23 mouse cellular contexts compared by ENCODE assay signal in the genomic region with DNA sequence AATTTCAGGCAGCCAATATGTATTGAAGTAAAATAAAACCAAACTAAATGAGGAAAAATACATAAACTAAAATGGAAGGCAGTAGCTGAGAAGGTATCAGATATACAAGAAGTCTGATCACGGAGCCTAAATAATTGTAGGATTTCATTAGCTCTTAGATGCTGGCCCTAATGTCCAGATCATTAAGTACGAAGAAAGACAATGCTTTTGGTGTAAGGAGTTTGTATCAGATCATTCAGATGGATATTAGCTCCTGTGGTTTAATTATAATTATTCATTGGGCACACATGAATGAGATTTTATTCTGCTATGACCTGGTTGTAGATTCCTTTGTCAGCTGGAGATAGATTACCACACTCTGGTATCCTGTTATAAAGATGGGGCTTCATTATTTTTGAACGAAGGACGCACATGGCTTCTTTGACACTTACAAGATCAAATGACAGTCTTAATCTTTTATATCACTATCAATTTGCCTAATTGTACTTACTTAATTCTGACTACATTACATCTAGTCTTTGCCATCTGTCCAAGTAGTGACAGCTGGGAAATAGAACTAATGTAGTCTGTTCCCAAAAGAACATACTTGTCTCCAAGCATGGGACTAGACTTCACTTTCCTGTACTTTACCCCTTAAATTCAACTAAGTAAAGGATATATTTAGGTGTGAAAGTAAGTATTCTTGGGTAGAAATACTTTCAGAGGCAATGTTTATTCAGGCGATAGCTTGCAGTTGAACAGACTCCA.
DNase-seq lines count a peak whose midpoint lies in the region; ATAC-seq lines count a peak whose summit lies in the region.
"Had no signal": no experiment of that assay in that cellular context is flagged by ENCODE, and none has a peak within 500 bp of the region (broad histone marks: within the 10 kb centered on the region; RNA-seq: fewer than 3 reads in every experiment).

No protein-coding gene starts in this region.

- no peaks in the 10 kb centered on the region for H3K27me3 ChIP-seq in forebrain, embryonic 11.5 days (ENCODE audit: control insufficient read depth, insufficient read depth, low read length)
- H3K27me3 ChIP-seq in forebrain, embryonic 10.5 days (ENCODE audit: poor library complexity, severe bottlenecking) = no peaks in the 10 kb centered on the region
- peaks cover 7% of the 10 kb centered on the region; the same call in 1 of the 2 replicates for H3K27me3 ChIP-seq in midbrain, embryonic 13.5 days
- H3K27me3 ChIP-seq in midbrain, embryonic 14.5 days (ENCODE audit: control insufficient read depth, insufficient read depth, low read length) = no peaks in the 10 kb centered on the region
- H3K27me3 ChIP-seq in forebrain, embryonic 15.5 days = no peaks in the 10 kb centered on the region
- H3K27me3 ChIP-seq: heart, embryonic 12.5 days; kidney, embryonic 15.5 days; limb, embryonic 15.5 days; liver, embryonic 15.5 days; neural tube, embryonic 13.5 days had no signal

- no peak overlapping the region for H3K27ac ChIP-seq in forebrain, embryonic 11.5 days (ENCODE audit: low read depth, low read length)
- no peak overlapping the region for H3K27ac ChIP-seq in forebrain, embryonic 10.5 days
- no peak overlapping the region for H3K27ac ChIP-seq in midbrain, embryonic 13.5 days
- no peak overlapping the region for H3K27ac ChIP-seq in midbrain, embryonic 14.5 days (replicated peaks; ENCODE audit: low read depth, low read length)
- H3K27ac ChIP-seq in forebrain, embryonic 15.5 days (replicated peaks) = no peak overlapping the region; the same call in 1 of the 2 replicates
- H3K27ac ChIP-seq: kidney, embryonic 15.5 days; limb, embryonic 15.5 days; liver, embryonic 15.5 days; macrophage; neural tube, embryonic 13.5 days had no signal

- no peaks in the 10 kb centered on the region for H3K36me3 ChIP-seq in forebrain, embryonic 11.5 days (ENCODE audit: control insufficient read depth, insufficient read depth, low read length)
- no peaks in the 10 kb centered on the region for H3K36me3 ChIP-seq in forebrain, embryonic 10.5 days (replicated peaks)
- H3K36me3 ChIP-seq in midbrain, embryonic 13.5 days = no peaks in the 10 kb centered on the region
- no peaks in the 10 kb centered on the region for H3K36me3 ChIP-seq in midbrain, embryonic 14.5 days (ENCODE audit: control insufficient read depth, insufficient read depth, low read length)
- H3K36me3 ChIP-seq in forebrain, embryonic 15.5 days = no peaks in the 10 kb centered on the region
- H3K36me3 ChIP-seq: heart, embryonic 12.5 days; limb, embryonic 15.5 days; liver, embryonic 15.5 days; neural tube, embryonic 13.5 days had no signal

- H3K4me3 ChIP-seq in forebrain, embryonic 11.5 days (ENCODE audit: low read depth, low read length) = no peak overlapping the region
- H3K4me3 ChIP-seq in forebrain, embryonic 10.5 days = no peak overlapping the region
- no peak overlapping the region for H3K4me3 ChIP-seq in midbrain, embryonic 13.5 days (replicated peaks)
- H3K4me3 ChIP-seq in midbrain, embryonic 14.5 days (replicated peaks; ENCODE audit: low read depth, low read length) = no peak overlapping the region
- H3K4me3 ChIP-seq in forebrain, embryonic 15.5 days = no peak overlapping the region
- H3K4me3 ChIP-seq: heart, embryonic 12.5 days; kidney, embryonic 15.5 days; limb, embryonic 15.5 days; liver, embryonic 15.5 days; neural tube, embryonic 13.5 days had no signal

- 54% methylated on average over 5 of the region's 5 CpGs for WGBS in forebrain, embryonic 11.5 days
- WGBS in forebrain, embryonic 10.5 days = 75% methylated on average over 5 of the region's 5 CpGs
- WGBS in midbrain, embryonic 13.5 days = 52% methylated on average over 5 of the region's 5 CpGs
- WGBS in midbrain, embryonic 14.5 days = 61% methylated on average over 5 of the region's 5 CpGs
- WGBS in forebrain, embryonic 15.5 days = 25% methylated on average over 5 of the region's 5 CpGs

- ATAC-seq in forebrain, embryonic 11.5 days (replicated peaks; ENCODE audit: low FRiP score) = peak; percentile 37
- peak; percentile 62; the same call in 1 of the 2 replicates for ATAC-seq in midbrain, embryonic 13.5 days
- no peak; the same call in 1 of the 2 replicates for ATAC-seq in midbrain, embryonic 14.5 days (ENCODE audit: low FRiP score, low TSS enrichment)
- peak; percentile 87 for ATAC-seq in forebrain, embryonic 15.5 days (replicated peaks)
- ATAC-seq: intestine, postnatal 0 days had no signal

- no peak for DNase-seq in forebrain, embryonic 11.5 days (ENCODE audit: low spot score)
- no peak for DNase-seq in forebrain, embryonic 10.5 days (ENCODE audit: extremely low spot score, low spot score)
- no peak for DNase-seq in midbrain, embryonic 14.5 days
- DNase-seq in retina, embryonic 14.5 days (ENCODE audit: low spot score) = peak; percentile 22
- DNase-seq in liver = no peak
- no peak for DNase-seq in lung, postnatal 14 days
- DNase-seq: adrenal gland, postnatal 14 days; cerebellum, adult 8-10 months; gastrocnemius, postnatal 14 days; heart, adult 11 months; heart, postnatal 10 days; kidney, postnatal 36 days; left cerebral cortex, postnatal 4 days; thymus, postnatal 14 days had no signal

- no peaks in the 10 kb centered on the region for H3K4me1 ChIP-seq in forebrain, embryonic 11.5 days (replicated peaks; ENCODE audit: control insufficient read depth, insufficient read depth, low read length)
- peaks cover 5% of the 10 kb centered on the region; the same call in 1 of the 2 replicates for H3K4me1 ChIP-seq in forebrain, embryonic 10.5 days
- H3K4me1 ChIP-seq in midbrain, embryonic 13.5 days (replicated peaks) = 0 out of 2 replicates have a peak, but pooled peaks cover 3% of the 10 kb centered on the region
- H3K4me1 ChIP-seq in midbrain, embryonic 14.5 days (ENCODE audit: control insufficient read depth, insufficient read depth, low read length) = 0 out of 2 replicates have a peak, but pooled peaks cover 2% of the 10 kb centered on the region
- H3K4me1 ChIP-seq in forebrain, embryonic 15.5 days = peaks cover 14% of the 10 kb centered on the region
- H3K4me1 ChIP-seq: heart, embryonic 12.5 days; limb, embryonic 15.5 days; liver, embryonic 15.5 days had no signal

- H3K9ac ChIP-seq in forebrain, embryonic 11.5 days (ENCODE audit: low read length) = no peak overlapping the region
- no peak overlapping the region for H3K9ac ChIP-seq in midbrain, embryonic 13.5 days (replicated peaks)
- no peak overlapping the region for H3K9ac ChIP-seq in midbrain, embryonic 14.5 days (replicated peaks; ENCODE audit: low read length)
- no peak overlapping the region for H3K9ac ChIP-seq in forebrain, embryonic 15.5 days (replicated peaks)
- H3K9ac ChIP-seq: heart, embryonic 12.5 days; kidney, embryonic 15.5 days; limb, embryonic 15.5 days; liver, embryonic 15.5 days; neural tube, embryonic 13.5 days had no signal

- H3K4me2 ChIP-seq in forebrain, embryonic 11.5 days (ENCODE audit: low read depth, low read length, severe bottlenecking) = no peak overlapping the region
- no peak overlapping the region for H3K4me2 ChIP-seq in midbrain, embryonic 13.5 days (replicated peaks)
- no peak overlapping the region for H3K4me2 ChIP-seq in midbrain, embryonic 14.5 days (ENCODE audit: low read length)
- H3K4me2 ChIP-seq in forebrain, embryonic 15.5 days (replicated peaks) = no peak overlapping the region
- H3K4me2 ChIP-seq: heart, embryonic 12.5 days; kidney, embryonic 15.5 days; limb, embryonic 15.5 days; liver, embryonic 15.5 days; neural tube, embryonic 13.5 days had no signal

- H3K9me3 ChIP-seq in forebrain, embryonic 11.5 days (ENCODE audit: control insufficient read depth, low read length) = no peaks in the 10 kb centered on the region
- H3K9me3 ChIP-seq in forebrain, embryonic 10.5 days = no peaks in the 10 kb centered on the region
- no peaks in the 10 kb centered on the region for H3K9me3 ChIP-seq in midbrain, embryonic 13.5 days
- no peaks in the 10 kb centered on the region for H3K9me3 ChIP-seq in midbrain, embryonic 14.5 days (ENCODE audit: control insufficient read depth, low read length)
- no peaks in the 10 kb centered on the region for H3K9me3 ChIP-seq in forebrain, embryonic 15.5 days
- H3K9me3 ChIP-seq: heart, embryonic 12.5 days; kidney, embryonic 15.5 days; limb, embryonic 15.5 days; liver, embryonic 15.5 days; neural tube, embryonic 13.5 days had no signal
